Mouse (Mus musculus) lung, postnatal 0 days (tissue): ENCODE measurements around the gene Gabrb1. TPM values are rescaled to one million over a fixed set of nuclear protein-coding genes. Genes with fewer than 3 reads are reported as not detected.
"Not testable (repeated sequence)": the region's sequence is repeated elsewhere in the genome, so short reads cannot be mapped to it uniquely, and the experiment has no call there.

ENCODE experiments used
- ATAC-seq: fragments of 200-750 bp; cut with Nextera tagmentation; 2 replicates; pipeline ENCODE4 v1.8.0; 2017; ENCODE audit warnings: moderate library complexity
- DNase-seq: peaks from one replicate; pipeline ENCODE4 v3.0.0-alpha.2; 2016; ENCODE audit warnings: low spot score
- H3K27ac ChIP-seq: fragments of 300-500 bp; sonication (generic); 2 replicates; pipeline ENCODE4 v1.5.1; 2014; ENCODE audit warnings: antibody characterized with exemption, mild to moderate bottlenecking, low read length, mixed read lengths
- H3K27me3 ChIP-seq: fragments of 300-500 bp; sonication (generic); replicated peaks from 2 replicates; pipeline ENCODE4 v1.6.1; 2014; ENCODE audit warnings: low read length, mixed read lengths; ENCODE audit not compliant: insufficient read depth
- H3K36me3 ChIP-seq: fragments of 300-500 bp; sonication (generic); 2 replicates; pipeline ENCODE4 v1.6.1; 2014; ENCODE audit warnings: low read length, mixed read lengths; ENCODE audit not compliant: insufficient read depth
- H3K4me1 ChIP-seq: fragments of 300-500 bp; sonication (generic); 2 replicates; pipeline ENCODE4 v1.6.1; 2014; ENCODE audit warnings: antibody characterized with exemption, low read depth, low read length, mixed read lengths; ENCODE audit not compliant: insufficient read depth
- H3K4me2 ChIP-seq: fragments of 300-500 bp; sonication (generic); replicated peaks from 2 replicates; pipeline ENCODE4 v1.6.1; 2014; ENCODE audit warnings: low read depth, mild to moderate bottlenecking, low read length, moderate library complexity, mixed read lengths
- H3K4me3 ChIP-seq: fragments of 300-500 bp; sonication (generic); 2 replicates; pipeline ENCODE4 v1.5.1; 2014; ENCODE audit warnings: low read depth, low read length
- H3K9ac ChIP-seq: fragments of 300-500 bp; sonication (generic); replicated peaks from 2 replicates; pipeline ENCODE4 v1.6.1; 2014; ENCODE audit warnings: low read depth, mild to moderate bottlenecking
- H3K9me3 ChIP-seq: fragments of 300-500 bp; sonication (generic); 2 replicates; pipeline ENCODE4 v1.6.1; 2016; ENCODE audit warnings: low read length, mixed read lengths
- CTCF ChIP-seq: IDR thresholded peaks from 2 replicates; pipeline ENCODE4 v1.5.1; 2016; ENCODE audit warnings: antibody characterized with exemption, mild to moderate bottlenecking
- EP300 ChIP-seq: IDR thresholded peaks from 2 replicates; pipeline ENCODE4 v1.6.1; 2016; ENCODE audit warnings: antibody characterized with exemption, mild to moderate bottlenecking, control low read depth
- WGBS: fragments of 180-500 bp; shearing (Covaris S2); extraction: QIAGEN DNeasy Blood & Tissue Kit; methylation state at CpG from one replicate; pipeline ENCODE4 v1.1.7; 2014; 5-methylcytosine and 5-hydroxymethylcytosine counted together
- polyA plus RNA-seq: library from polyadenylated mRNA; unstranded; fragments of >200 nt; fragmentation: Nextera tagmentation; extraction: Ambion mirVana; gene quantifications from 2 replicates; pipeline ENCODE4 v1.2.1, GENCODE M21; 2015

Gabrb1 gene
- polyA plus RNA-seq, 1 experiment from 2014 or later, result 1.2 TPM

- Histone ChIP-seq H3K36me3 (no peaks in the 10 kb centered on the region), H3K4me3 (no peak overlapping the region), H3K4me2 (no peak overlapping the region), H3K27ac (no peak overlapping the region), H3K27me3 (no peaks in the 10 kb centered on the region), H3K9me3 (no peaks in the 10 kb centered on the region), H3K4me1 (no peaks in the 10 kb centered on the region), H3K9ac (no peak overlapping the region)
- ATAC-seq (no peak), DNase-seq (no peak)
- WGBS, result 40% methylated on average over 12 of the region's 12 CpGs
- TF ChIP-seq CTCF (no peak), EP300 (no peak)
Observed at GRCm38 (mm10) chr5:72043226-72044151, 385.6 kb downstream of the Gabrb1 start.

GRCm38 (mm10) chr5:72046261-72046660 is 388.3 kb downstream of the Gabrb1 start:
- Histone ChIP-seq H3K27me3 (no peaks in the 10 kb centered on the region), H3K27ac (no peak overlapping the region), H3K4me1 (no peaks in the 10 kb centered on the region), H3K9ac (no peak overlapping the region), H3K4me2 (no peak overlapping the region), H3K36me3 (no peaks in the 10 kb centered on the region), H3K9me3 (no peaks in the 10 kb centered on the region), H3K4me3 (no peak overlapping the region)
- ATAC-seq (no peak), DNase-seq (no peak)
- WGBS, result 82% methylated on average over 2 of the region's 2 CpGs
- TF ChIP-seq CTCF, result no peak
- TF ChIP-seq EP300, result no peak

- no peak overlapping the region for H3K4me3 ChIP-seq
- H3K4me1 ChIP-seq, result no peaks in the 10 kb centered on the region
- ATAC-seq (no peak), DNase-seq (no peak)
- H3K9ac ChIP-seq, result no peak overlapping the region
- no peak overlapping the region for H3K27ac ChIP-seq
- WGBS, result 41% methylated on average over 1 of the region's 1 CpGs
- no peaks in the 10 kb centered on the region for H3K36me3 ChIP-seq
- H3K27me3 ChIP-seq, result no peaks in the 10 kb centered on the region
- H3K9me3 ChIP-seq, result no peaks in the 10 kb centered on the region
- TF ChIP-seq CTCF (no peak), EP300 (no peak)
- no peak overlapping the region for H3K4me2 ChIP-seq
Observed at GRCm38 (mm10) chr5:72064079-72064478, 406.2 kb downstream of the Gabrb1 start.

- Histone ChIP-seq H3K4me2 (no peak overlapping the region), H3K9ac (no peak overlapping the region), H3K9me3 (no peaks in the 10 kb centered on the region), H3K4me1 (no peaks in the 10 kb centered on the region), H3K4me3 (no peak overlapping the region), H3K27me3 (no peaks in the 10 kb centered on the region), H3K36me3 (no peaks in the 10 kb centered on the region), H3K27ac (no peak overlapping the region)
- TF ChIP-seq EP300 (no peak), CTCF (no peak)
- DNase-seq (no peak), ATAC-seq (no peak)
- 52% methylated on average over 6 of the region's 6 CpGs for WGBS
Observed at GRCm38 (mm10) chr5:72068826-72069225, 410.9 kb downstream of the Gabrb1 start.

- not testable (repeated sequence) for H3K27me3 ChIP-seq, H3K36me3 ChIP-seq, H3K4me1 ChIP-seq, H3K4me3 ChIP-seq, H3K9me3 ChIP-seq, DNase-seq, ATAC-seq, H3K4me2 ChIP-seq, H3K27ac ChIP-seq, H3K9ac ChIP-seq
- WGBS, result 89% methylated on average over 7 of the region's 7 CpGs
Observed at GRCm38 (mm10) chr5:72069398-72069797, 411.5 kb downstream of the Gabrb1 start.

- H3K4me3 ChIP-seq, result no peak overlapping the region
- no peak overlapping the region for H3K27ac ChIP-seq
- H3K36me3 ChIP-seq, result no peaks in the 10 kb centered on the region
- H3K4me1 ChIP-seq, result no peaks in the 10 kb centered on the region
- no peak overlapping the region for H3K4me2 ChIP-seq
- DNase-seq (no peak), ATAC-seq (no peak)
- H3K9ac ChIP-seq, result no peak overlapping the region
- 81% methylated on average over 6 of the region's 6 CpGs for WGBS
- no peaks in the 10 kb centered on the region for H3K27me3 ChIP-seq
- TF ChIP-seq EP300 (no peak), CTCF (no peak)
- H3K9me3 ChIP-seq, result no peaks in the 10 kb centered on the region
Observed at GRCm38 (mm10) chr5:72076781-72077180, 418.9 kb downstream of the Gabrb1 start.
